Mouse (Mus musculus): ENCODE results near the gene Gjb3. TPM values are rescaled to one million over a fixed set of nuclear protein-coding genes. Genes with fewer than 3 reads are reported as not detected.

Gene Gjb3
- total and polyA plus RNA-seq, 3 experiments: not detected

GRCm38 (mm10) chr4:127337668-127338067 is 7.0 kb upstream of the Gjb3 start:
- no peak for DNase-seq (ENCODE audit: extremely low read depth)
- in situ Hi-C loops (cut with MboI; ENCODE audit: low pct_ligation_motif_present, low pct_unique_long_range_greater_than_20kb, low sequenced_read_pairs) (no loop called here), dilution Hi-C loops (cut with MboI; ENCODE audit: extremely low pct_ligation_motif_present, extremely low pct_unique_long_range_greater_than_20kb, low sequenced_read_pairs) (no loop called here)
- no peaks in the 10 kb centered on the region for H3K27me3 ChIP-seq (replicated peaks)
- no peak overlapping the region for H3K4me3 ChIP-seq (replicated peaks in 1 of 3; ENCODE audit: low read depth in 2 of 3, low read length in 2 of 3, poor library complexity in 1 of 3)
- TF ChIP-seq POLR2AphosphoS2 (IDR thresholded peaks at IDR 0.05; ENCODE audit: low read depth, low read length) (no peak), NELFE (IDR thresholded peaks at IDR 0.05; ENCODE audit: low read depth, low read length) (no peak), HCFC1 (IDR thresholded peaks at IDR 0.05; ENCODE audit: low read depth, low read length) (no peak), ELF1 (IDR thresholded peaks at IDR 0.05; ENCODE audit: low read depth, low read length) (no peak), BHLHE40 (IDR thresholded peaks at IDR 0.05; ENCODE audit: low read depth, low read length) (no peak), KAT2A (IDR thresholded peaks at IDR 0.05; ENCODE audit: insufficient replicate concordance, low read length) (no peak), EP300 (IDR thresholded peaks at IDR 0.05; ENCODE audit: low read length) (no peak), TCF12 (IDR thresholded peaks at IDR 0.05; ENCODE audit: low read depth, low read length) (no peak), E2F4 (IDR thresholded peaks at IDR 0.05; ENCODE audit: insufficient replicate concordance, low read depth, low read length) (no peak), JUN (IDR thresholded peaks at IDR 0.05; ENCODE audit: insufficient read depth, low read depth, low read length) (no peak), ZMIZ1 (IDR thresholded peaks at IDR 0.05; ENCODE audit: low read depth, low read length) (no peak), UBTF (IDR thresholded peaks at IDR 0.05; ENCODE audit: low read depth, low read length) (no peak), IRF4 (IDR thresholded peaks at IDR 0.05; ENCODE audit: low read depth, low read length) (no peak), JUND (conservative IDR thresholded peaks at IDR 0.05; ENCODE audit: low read depth, low read length) (no peak), CHD1 (IDR thresholded peaks at IDR 0.05; ENCODE audit: low read depth, low read length) (no peak), PAX5 (IDR thresholded peaks at IDR 0.05; ENCODE audit: low read length) (no peak), ZKSCAN1 (IDR thresholded peaks at IDR 0.05; ENCODE audit: borderline replicate concordance, low read depth, low read length) (no peak), MYC (IDR thresholded peaks at IDR 0.05; ENCODE audit: low read depth, low read length) (no peak), MAZ (IDR thresholded peaks at IDR 0.05; ENCODE audit: low read depth, low read length) (no peak), CTCF (conservative IDR thresholded peaks at IDR 0.05 in 1 of 2, IDR thresholded peaks at IDR 0.05 in 1 of 2; ENCODE audit: low read depth in 2 of 2, low read length in 2 of 2) (no peak)
- no peak overlapping the region for H3K4me2 ChIP-seq (ENCODE audit: insufficient read depth, low read depth, poor library complexity, severe bottlenecking)
- no peak overlapping the region for H3K27ac ChIP-seq (ENCODE audit: insufficient read depth, low read depth)
- H3K9ac ChIP-seq (ENCODE audit: insufficient read depth, low read depth): no peak overlapping the region
- no peaks in the 10 kb centered on the region for H3K4me1 ChIP-seq (ENCODE audit: control insufficient read depth in 1 of 2, insufficient read depth in 2 of 2)
- no peaks in the 10 kb centered on the region for H3K9me3 ChIP-seq (replicated peaks; ENCODE audit: low read length)
- H3K36me3 ChIP-seq (replicated peaks in 1 of 2; ENCODE audit: control insufficient read depth in 1 of 2, insufficient read depth in 1 of 2, low read length in 1 of 2): no peaks in the 10 kb centered on the region
- H3K79me2 ChIP-seq (replicated peaks; ENCODE audit: control insufficient read depth, extremely low read depth, insufficient read depth, poor library complexity, severe bottlenecking): no peaks in the 10 kb centered on the region

- Histone ChIP-seq H3K4me3 (replicated peaks in 1 of 3; ENCODE audit: low read depth in 2 of 3, low read length in 2 of 3, poor library complexity in 1 of 3) (no peak overlapping the region), H3K9me3 (replicated peaks; ENCODE audit: low read length) (no peaks in the 10 kb centered on the region), H3K27me3 (replicated peaks) (peaks cover 4% of the 10 kb centered on the region), H3K4me2 (ENCODE audit: insufficient read depth, low read depth, poor library complexity, severe bottlenecking) (no peak overlapping the region), H3K36me3 (replicated peaks in 1 of 2; ENCODE audit: control insufficient read depth in 1 of 2, insufficient read depth in 1 of 2, low read length in 1 of 2) (no peaks in the 10 kb centered on the region), H3K4me1 (ENCODE audit: control insufficient read depth in 1 of 2, insufficient read depth in 2 of 2) (no peaks in the 10 kb centered on the region), H3K27ac (ENCODE audit: insufficient read depth, low read depth) (no peak overlapping the region), H3K79me2 (replicated peaks; ENCODE audit: control insufficient read depth, extremely low read depth, insufficient read depth, poor library complexity, severe bottlenecking) (no peaks in the 10 kb centered on the region), H3K9ac (ENCODE audit: insufficient read depth, low read depth) (no peak overlapping the region)
- DNase-seq (ENCODE audit: extremely low read depth): no peak
- in situ Hi-C loops (cut with MboI; ENCODE audit: low pct_ligation_motif_present, low pct_unique_long_range_greater_than_20kb, low sequenced_read_pairs): no loop called here
- dilution Hi-C loops (cut with MboI; ENCODE audit: extremely low pct_ligation_motif_present, extremely low pct_unique_long_range_greater_than_20kb, low sequenced_read_pairs): no loop called here
- TF ChIP-seq RAD21 (IDR thresholded peaks at IDR 0.05; ENCODE audit: low read depth, low read length): no peak
- TF ChIP-seq JUND (conservative IDR thresholded peaks at IDR 0.05; ENCODE audit: low read depth, low read length): no peak
- TF ChIP-seq IRF4 (IDR thresholded peaks at IDR 0.05; ENCODE audit: low read depth, low read length): no peak
- TF ChIP-seq USF2 (conservative IDR thresholded peaks at IDR 0.05; ENCODE audit: low read depth, low read length): no peak
- TF ChIP-seq RCOR1 (conservative IDR thresholded peaks at IDR 0.05; ENCODE audit: low read depth, low read length): no peak
- no peak for TF ChIP-seq POLR2A (IDR thresholded peaks at IDR 0.05; ENCODE audit: low read depth, low read length)
- no peak for TF ChIP-seq EP300 (IDR thresholded peaks at IDR 0.05; ENCODE audit: low read length)
- TF ChIP-seq GABPA (IDR thresholded peaks at IDR 0.05; ENCODE audit: insufficient replicate concordance, low read depth, low read length): no peak
- TF ChIP-seq POLR2AphosphoS2 (IDR thresholded peaks at IDR 0.05; ENCODE audit: low read depth, low read length): no peak
- no peak for TF ChIP-seq MYC (IDR thresholded peaks at IDR 0.05; ENCODE audit: low read depth, low read length)
- no peak for TF ChIP-seq UBTF (IDR thresholded peaks at IDR 0.05; ENCODE audit: low read depth, low read length)
- TF ChIP-seq KAT2A (IDR thresholded peaks at IDR 0.05; ENCODE audit: insufficient replicate concordance, low read length): no peak
- no peak for TF ChIP-seq MAX (IDR thresholded peaks at IDR 0.05; ENCODE audit: low read length)
- no peak for TF ChIP-seq JUN (IDR thresholded peaks at IDR 0.05; ENCODE audit: insufficient read depth, low read depth, low read length)
These were observed 4.3 kb upstream of the Gjb3 start for GRCm38 (mm10) chr4:127334870-127335504.

Measured in CH12.LX (cell line).